Mouse (Mus musculus): ENCODE data around the gene Hmg20a. TPM values are rescaled to one million over a fixed set of nuclear protein-coding genes. Genes with fewer than 3 reads are reported as not detected.

The Hmg20a gene
- polyA plus RNA-seq, 1 experiment from 2014 or later = 86.3 TPM

GRCm38 (mm10) chr9:56412716-56413115, 5.7 kb upstream of the Hmg20a start:
- H3K4me1 ChIP-seq (ENCODE audit: control insufficient read depth, insufficient read depth, low read length) = no peaks in the 10 kb centered on the region; the same call in 1 of the 2 replicates
- ATAC-seq (ENCODE audit: low read depth) = no peak
- H3K27me3 ChIP-seq (ENCODE audit: control insufficient read depth, insufficient read depth, low read length) = no peaks in the 10 kb centered on the region
- no peaks in the 10 kb centered on the region for H3K36me3 ChIP-seq (ENCODE audit: control insufficient read depth, insufficient read depth, low read length)
- no peak overlapping the region for H3K9ac ChIP-seq (replicated peaks; ENCODE audit: low read depth, low read length)
- no peaks in the 10 kb centered on the region for H3K9me3 ChIP-seq (ENCODE audit: control insufficient read depth, low read length)
- no peak overlapping the region for H3K27ac ChIP-seq (ENCODE audit: low read depth, low read length)
- WGBS = 89% methylated on average over 1 of the region's 1 CpGs
- H3K4me3 ChIP-seq (ENCODE audit: low read depth, low read length) = no peak overlapping the region
- no peak overlapping the region for H3K4me2 ChIP-seq (ENCODE audit: low read depth, low read length)

DNA sequence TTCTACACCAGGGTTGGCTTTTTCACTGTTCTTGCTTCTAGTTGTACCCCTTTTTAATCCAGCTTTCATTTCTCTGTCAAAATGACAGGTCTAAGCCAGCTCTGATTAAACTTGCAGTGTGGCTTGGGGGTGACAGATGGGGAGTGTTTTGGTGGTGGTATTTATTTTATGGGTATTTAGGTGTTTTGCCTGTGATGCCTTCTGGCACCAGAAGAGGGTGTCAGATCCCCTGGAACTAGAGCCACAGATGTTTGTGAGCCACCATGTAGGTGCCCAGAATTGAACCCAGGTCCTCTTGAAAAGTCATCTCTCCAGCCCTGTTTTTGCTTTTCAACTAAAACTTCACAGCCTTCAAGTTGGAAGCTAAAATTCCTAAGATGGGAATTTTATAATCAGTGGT, 4.1 kb upstream of the Hmg20a start:
- no peak for ATAC-seq (ENCODE audit: low read depth)
- H3K4me3 ChIP-seq (ENCODE audit: low read depth, low read length) = no peak overlapping the region
- peaks cover under 1% of the 10 kb centered on the region; the same call in 1 of the 2 replicates for H3K4me1 ChIP-seq (ENCODE audit: control insufficient read depth, insufficient read depth, low read length)
- no peak overlapping the region for H3K4me2 ChIP-seq (ENCODE audit: low read depth, low read length)
- no peaks in the 10 kb centered on the region for H3K27me3 ChIP-seq (ENCODE audit: control insufficient read depth, insufficient read depth, low read length)
- H3K9ac ChIP-seq (replicated peaks; ENCODE audit: low read depth, low read length) = no peak overlapping the region
- no peak overlapping the region for H3K27ac ChIP-seq (ENCODE audit: low read depth, low read length)
- no peaks in the 10 kb centered on the region for H3K36me3 ChIP-seq (ENCODE audit: control insufficient read depth, insufficient read depth, low read length)
- no peaks in the 10 kb centered on the region for H3K9me3 ChIP-seq (ENCODE audit: control insufficient read depth, low read length)

- no peak overlapping the region for H3K4me2 ChIP-seq (ENCODE audit: low read depth, low read length)
- no peak for ATAC-seq (ENCODE audit: low read depth)
- no peak overlapping the region for H3K4me3 ChIP-seq (ENCODE audit: low read depth, low read length)
- H3K27me3 ChIP-seq (ENCODE audit: control insufficient read depth, insufficient read depth, low read length) = no peaks in the 10 kb centered on the region
- no peaks in the 10 kb centered on the region for H3K9me3 ChIP-seq (ENCODE audit: control insufficient read depth, low read length)
- no peak overlapping the region for H3K9ac ChIP-seq (replicated peaks; ENCODE audit: low read depth, low read length)
- no peak overlapping the region for H3K27ac ChIP-seq (ENCODE audit: low read depth, low read length)
- H3K4me1 ChIP-seq (ENCODE audit: control insufficient read depth, insufficient read depth, low read length) = peaks cover 9% of the 10 kb centered on the region
- 24% methylated on average over 1 of the region's 1 CpGs for WGBS
- no peaks in the 10 kb centered on the region for H3K36me3 ChIP-seq (ENCODE audit: control insufficient read depth, insufficient read depth, low read length)
These were observed 3.0 kb upstream of the Hmg20a start for GRCm38 (mm10) chr9:56415393-56415792.

DNA sequence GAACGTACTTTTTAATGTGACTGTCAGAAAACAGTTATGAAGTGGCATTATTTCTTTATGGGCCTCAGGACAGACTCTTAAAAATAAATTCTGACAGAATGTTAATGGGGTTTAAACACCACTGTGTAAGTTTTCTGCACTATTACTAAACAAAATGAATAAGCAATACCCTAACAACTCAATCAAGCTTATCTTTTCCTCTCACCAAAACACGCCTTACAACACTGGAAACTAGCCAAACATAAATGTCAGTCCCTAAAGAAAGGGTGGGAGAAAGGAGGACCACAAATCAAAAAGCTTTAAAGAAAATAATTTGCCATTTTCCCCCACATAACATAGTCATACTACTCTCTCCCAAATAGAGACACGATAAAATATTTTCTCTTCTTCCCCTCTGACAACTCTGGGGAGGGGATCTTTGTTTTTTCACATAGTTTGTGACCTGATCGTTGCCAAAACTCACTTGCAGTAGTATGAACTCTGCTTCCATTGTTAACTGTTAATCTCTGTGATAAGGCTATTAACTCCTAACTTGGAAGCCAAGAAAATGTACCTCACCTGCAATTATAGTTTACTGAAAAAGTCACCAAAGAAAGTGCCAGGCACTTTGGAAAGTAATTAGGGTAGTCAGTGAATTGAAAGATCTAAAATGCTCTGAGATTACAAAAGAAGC, 2.3 kb upstream of the Hmg20a start:
- no peak overlapping the region for H3K9ac ChIP-seq (replicated peaks; ENCODE audit: low read depth, low read length)
- peak overlapping the region; percentile 9; the same call in 1 of the 2 replicates for H3K4me2 ChIP-seq (ENCODE audit: low read depth, low read length)
- no peaks in the 10 kb centered on the region for H3K9me3 ChIP-seq (ENCODE audit: control insufficient read depth, low read length)
- H3K4me3 ChIP-seq (ENCODE audit: low read depth, low read length) = no peak overlapping the region
- WGBS = 56% methylated on average over 4 of the region's 4 CpGs
- H3K27me3 ChIP-seq (ENCODE audit: control insufficient read depth, insufficient read depth, low read length) = no peaks in the 10 kb centered on the region
- H3K27ac ChIP-seq (ENCODE audit: low read depth, low read length) = no peak overlapping the region
- no peaks in the 10 kb centered on the region for H3K36me3 ChIP-seq (ENCODE audit: control insufficient read depth, insufficient read depth, low read length)
- H3K4me1 ChIP-seq (ENCODE audit: control insufficient read depth, insufficient read depth, low read length) = peaks cover 9% of the 10 kb centered on the region
- ATAC-seq (ENCODE audit: low read depth) = no peak

- peaks cover 20% of the 10 kb centered on the region for H3K4me1 ChIP-seq (ENCODE audit: control insufficient read depth, insufficient read depth, low read length)
- H3K4me3 ChIP-seq (ENCODE audit: low read depth, low read length) = peak overlapping the region; percentile 69
- under 1% methylated on average over 29 of the region's 40 CpGs for WGBS
- peak overlapping the region; percentile 76 for H3K9ac ChIP-seq (replicated peaks; ENCODE audit: low read depth, low read length)
- H3K27me3 ChIP-seq (ENCODE audit: control insufficient read depth, insufficient read depth, low read length) = no peaks in the 10 kb centered on the region
- ATAC-seq (ENCODE audit: low read depth) = peak; percentile 77; the same call in 1 of the 2 replicates
- no peaks in the 10 kb centered on the region for H3K9me3 ChIP-seq (ENCODE audit: control insufficient read depth, low read length)
- peak overlapping the region; percentile 54 for H3K4me2 ChIP-seq (ENCODE audit: low read depth, low read length)
- H3K27ac ChIP-seq (ENCODE audit: low read depth, low read length) = peak overlapping the region; percentile 82
- H3K36me3 ChIP-seq (ENCODE audit: control insufficient read depth, insufficient read depth, low read length) = no peaks in the 10 kb centered on the region
These were observed 928 bp upstream of the Hmg20a start for GRCm38 (mm10) chr9:56417415-56417947.

DNA sequence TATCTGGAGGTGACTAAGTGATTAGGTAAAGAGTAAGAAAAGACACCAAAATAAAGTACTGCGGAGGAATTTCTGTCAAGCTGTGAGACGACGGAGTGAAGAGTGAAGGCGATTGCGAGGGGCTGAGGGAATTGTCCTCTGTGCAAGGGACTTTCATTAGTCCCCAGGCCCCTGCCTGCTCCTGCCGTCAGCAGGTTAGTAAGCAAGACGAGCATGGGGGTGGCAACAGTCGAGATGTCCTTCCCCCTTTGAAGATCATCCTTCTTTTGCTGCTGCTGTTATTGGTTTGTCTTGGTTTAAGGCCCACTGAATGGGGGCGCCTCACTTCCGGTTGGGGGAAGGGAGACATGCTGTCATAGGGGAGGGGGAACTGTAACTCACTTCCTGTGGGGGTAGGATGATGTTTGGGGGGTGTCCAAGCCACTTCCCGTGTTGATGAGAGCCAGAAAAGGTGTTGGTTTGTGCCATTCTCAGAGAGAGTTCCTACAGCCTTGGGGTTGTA, 380 bp downstream of the Hmg20a start:
- Histone ChIP-seq H3K27ac (ENCODE audit: low read depth, low read length) (peak overlapping the region; percentile 94), H3K9me3 (ENCODE audit: control insufficient read depth, low read length) (no peaks in the 10 kb centered on the region), H3K4me1 (ENCODE audit: control insufficient read depth, insufficient read depth, low read length) (peaks cover 21% of the 10 kb centered on the region), H3K4me2 (ENCODE audit: low read depth, low read length) (peak overlapping the region; percentile 54), H3K36me3 (ENCODE audit: control insufficient read depth, insufficient read depth, low read length) (no peaks in the 10 kb centered on the region), H3K27me3 (ENCODE audit: control insufficient read depth, insufficient read depth, low read length) (no peaks in the 10 kb centered on the region), H3K9ac (replicated peaks; ENCODE audit: low read depth, low read length) (peak overlapping the region; percentile 63), H3K4me3 (ENCODE audit: low read depth, low read length) (peak overlapping the region; percentile 69)
- ATAC-seq (ENCODE audit: low read depth) = peak; percentile 44
- 1% methylated on average over 11 of the region's 11 CpGs for WGBS

DNA sequence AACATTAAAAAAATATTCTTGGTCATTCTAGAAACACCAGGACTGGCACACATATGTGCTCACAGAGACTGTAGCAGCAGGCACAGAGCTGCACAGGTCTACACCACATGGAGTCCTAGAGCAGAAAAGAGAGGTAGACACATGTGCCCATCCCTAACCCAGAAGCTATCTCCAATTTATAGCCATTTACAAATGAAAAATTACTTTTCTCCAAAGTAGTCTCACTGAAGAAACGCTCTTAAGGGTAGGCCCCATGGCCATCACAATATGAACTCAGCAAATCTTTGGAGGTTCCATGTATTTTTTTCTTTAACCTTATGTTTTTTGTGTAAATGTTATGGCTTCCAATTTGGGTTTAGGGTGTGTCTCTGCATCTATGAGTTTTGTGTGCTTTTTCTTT, 1.8 kb downstream of the Hmg20a start:
- WGBS = 98% methylated on average over 1 of the region's 1 CpGs
- H3K4me1 ChIP-seq (ENCODE audit: control insufficient read depth, insufficient read depth, low read length) = peaks cover 21% of the 10 kb centered on the region
- H3K9ac ChIP-seq (replicated peaks; ENCODE audit: low read depth, low read length) = no peak overlapping the region

DNA sequence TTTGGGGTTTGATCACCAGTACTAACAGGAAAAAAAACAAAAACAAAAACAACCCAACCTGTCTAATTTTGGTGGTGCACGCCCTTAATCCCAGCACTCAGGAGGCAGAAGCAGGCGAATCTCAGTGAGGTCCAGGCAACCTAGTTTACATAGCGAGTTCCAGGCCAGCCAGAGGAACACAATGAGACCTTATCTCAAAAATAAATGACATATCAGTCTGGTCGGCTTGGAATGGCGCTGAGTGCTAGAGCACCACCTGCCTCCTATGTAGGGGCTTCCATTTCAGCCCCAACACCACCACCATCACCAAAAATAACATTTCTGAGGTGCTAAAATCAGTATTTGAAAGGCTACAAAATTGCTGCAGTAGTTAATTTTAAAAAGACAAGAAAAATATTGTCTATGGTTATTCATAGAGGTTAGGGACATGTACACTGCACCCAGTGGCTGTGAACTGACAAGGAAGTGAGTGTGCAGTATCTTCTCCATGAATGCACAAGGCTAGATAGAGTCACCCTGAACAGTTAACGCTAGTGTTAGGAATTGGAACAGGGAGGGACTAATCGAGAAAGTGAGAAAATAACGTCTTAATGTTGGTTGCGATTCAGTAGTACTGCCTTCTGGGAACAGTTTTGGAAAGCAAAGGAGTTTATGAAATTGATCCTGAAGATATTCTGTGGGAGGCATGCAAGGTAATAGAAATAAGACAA, 2.6 kb downstream of the Hmg20a start:
- H3K4me2 ChIP-seq (ENCODE audit: low read depth, low read length) = no peak overlapping the region
- no peaks in the 10 kb centered on the region for H3K36me3 ChIP-seq (ENCODE audit: control insufficient read depth, insufficient read depth, low read length)
- WGBS = 85% methylated on average over 9 of the region's 9 CpGs
- H3K27ac ChIP-seq (ENCODE audit: low read depth, low read length) = no peak overlapping the region
- no peak overlapping the region for H3K4me3 ChIP-seq (ENCODE audit: low read depth, low read length)
- H3K9ac ChIP-seq (replicated peaks; ENCODE audit: low read depth, low read length) = no peak overlapping the region
- ATAC-seq (ENCODE audit: low read depth) = no peak
- H3K27me3 ChIP-seq (ENCODE audit: control insufficient read depth, insufficient read depth, low read length) = no peaks in the 10 kb centered on the region
- H3K9me3 ChIP-seq (ENCODE audit: control insufficient read depth, low read length) = no peaks in the 10 kb centered on the region
- peaks cover 21% of the 10 kb centered on the region for H3K4me1 ChIP-seq (ENCODE audit: control insufficient read depth, insufficient read depth, low read length)

More for the DNA sequence above, 1.8 kb downstream of the Hmg20a start:
- no peak for ATAC-seq (ENCODE audit: low read depth)
- no peaks in the 10 kb centered on the region for H3K36me3 ChIP-seq (ENCODE audit: control insufficient read depth, insufficient read depth, low read length)
- H3K4me2 ChIP-seq (ENCODE audit: low read depth, low read length) = no peak overlapping the region
- H3K27me3 ChIP-seq (ENCODE audit: control insufficient read depth, insufficient read depth, low read length) = no peaks in the 10 kb centered on the region
- no peak overlapping the region for H3K27ac ChIP-seq (ENCODE audit: low read depth, low read length)
- no peak overlapping the region for H3K4me3 ChIP-seq (ENCODE audit: low read depth, low read length)
- H3K9me3 ChIP-seq (ENCODE audit: control insufficient read depth, low read length) = no peaks in the 10 kb centered on the region

GRCm38 (mm10) chr9:56421991-56422390, 3.6 kb downstream of the Hmg20a start:
- Histone ChIP-seq H3K36me3 (ENCODE audit: control insufficient read depth, insufficient read depth, low read length) (no peaks in the 10 kb centered on the region), H3K27me3 (ENCODE audit: control insufficient read depth, insufficient read depth, low read length) (no peaks in the 10 kb centered on the region), H3K9me3 (ENCODE audit: control insufficient read depth, low read length) (no peaks in the 10 kb centered on the region), H3K9ac (replicated peaks; ENCODE audit: low read depth, low read length) (no peak overlapping the region), H3K4me2 (ENCODE audit: low read depth, low read length) (no peak overlapping the region), H3K27ac (ENCODE audit: low read depth, low read length) (no peak overlapping the region), H3K4me3 (ENCODE audit: low read depth, low read length) (no peak overlapping the region), H3K4me1 (ENCODE audit: control insufficient read depth, insufficient read depth, low read length) (peaks cover 21% of the 10 kb centered on the region)
- ATAC-seq (ENCODE audit: low read depth) = no peak
- WGBS = 80% methylated on average over 5 of the region's 5 CpGs

Data from neural tube, embryonic 14.5 days (tissue).